ENCODE assay signal across 9 mouse cellular contexts in the genomic region with DNA sequence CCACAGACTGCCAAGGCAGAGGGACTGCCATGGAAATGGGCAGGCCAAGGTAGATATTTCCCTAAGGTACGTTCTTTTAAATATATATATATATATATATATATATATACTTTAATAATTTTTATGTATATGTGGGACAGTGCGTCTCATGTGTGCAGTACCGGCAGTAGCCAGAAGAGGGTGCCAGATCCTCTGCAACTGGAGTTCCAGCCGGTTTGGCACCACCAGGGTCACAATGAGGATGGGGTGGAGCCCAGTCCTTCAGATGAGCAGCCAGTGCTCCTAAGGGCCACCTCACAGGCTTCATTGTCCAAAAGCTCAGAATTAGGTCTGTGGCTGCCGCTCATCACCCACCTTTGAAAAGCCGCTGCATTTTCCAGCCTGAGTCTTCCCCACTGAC. TPM values are rescaled to one million over a fixed set of nuclear protein-coding genes. Genes with fewer than 3 reads are reported as not detected.
DNase-seq lines count a peak whose midpoint lies in the region; ATAC-seq and TF ChIP-seq lines count a peak whose summit lies in the region.
"Had no signal": no experiment of that assay in that cellular context is flagged by ENCODE, and none has a peak within 500 bp of the region (broad histone marks: within the 10 kb centered on the region; RNA-seq: fewer than 3 reads in every experiment).

No protein-coding gene starts in this region.

- peak; percentile 70 for TF ChIP-seq CTCF in liver, postnatal 0 days (IDR thresholded peaks at IDR 0.05; ENCODE audit: low read depth)

- no peak overlapping the region for H3K27ac ChIP-seq in kidney, embryonic 14.5 days (ENCODE audit: low read depth, low read length)
- no peak overlapping the region for H3K27ac ChIP-seq in liver, postnatal 0 days (ENCODE audit: low read depth)

- no peak overlapping the region for H3K4me3 ChIP-seq in kidney, embryonic 14.5 days (ENCODE audit: low read length)
- no peak overlapping the region for H3K4me3 ChIP-seq in liver, postnatal 0 days (ENCODE audit: low read depth, low read length)

- TF ChIP-seq EP300 in liver, postnatal 0 days (IDR thresholded peaks at IDR 0.05; ENCODE audit: low read depth): no peak

- no peaks in the 10 kb centered on the region for H3K4me1 ChIP-seq in kidney, embryonic 14.5 days (ENCODE audit: control insufficient read depth, insufficient read depth, low read length)
- no peaks in the 10 kb centered on the region for H3K4me1 ChIP-seq in liver, postnatal 0 days (ENCODE audit: insufficient read depth)

- H3K4me2 ChIP-seq in kidney, embryonic 14.5 days (replicated peaks; ENCODE audit: low read depth, low read length): no peak overlapping the region
- no peak overlapping the region for H3K4me2 ChIP-seq in liver, postnatal 0 days (ENCODE audit: low read depth, low read length)

- no peaks in the 10 kb centered on the region for H3K9me3 ChIP-seq in kidney, embryonic 14.5 days (ENCODE audit: control insufficient read depth, low read length)
- no peaks in the 10 kb centered on the region for H3K9me3 ChIP-seq in liver, postnatal 0 days (ENCODE audit: low read length)

- no peak overlapping the region for H3K9ac ChIP-seq in kidney, embryonic 14.5 days (ENCODE audit: low read depth, low read length)
- H3K9ac ChIP-seq in liver, postnatal 0 days (replicated peaks): no peak overlapping the region

- 40% methylated on average over 6 of the region's 6 CpGs for WGBS in kidney, embryonic 14.5 days
- 52% methylated on average over 6 of the region's 6 CpGs for WGBS in liver, postnatal 0 days (ENCODE audit: insufficient replicate concordance)

- peak; percentile 57 for DNase-seq in adrenal gland, postnatal 10 days
- DNase-seq in adrenal gland, adult 2 months: no peak
- DNase-seq in kidney, adult 18-20 months: peak; percentile 32
- peak; percentile 6 to 27 for DNase-seq in CD8-positive naive resting alpha-beta T cell, adult 2 months (ENCODE audit: low read depth in 2 of 2, low spot score in 2 of 2)
- DNase-seq in embryo, embryonic 11.5 days (ENCODE audit: low read depth, low spot score): peak; percentile 19
- DNase-seq in liver, postnatal 0 days: peak; percentile 76
- peak; percentile 50 for DNase-seq in testis, postnatal 14 days (ENCODE audit: low spot score)

- no peaks in the 10 kb centered on the region for H3K27me3 ChIP-seq in kidney, embryonic 14.5 days (ENCODE audit: control insufficient read depth, insufficient read depth, low read length)
- H3K27me3 ChIP-seq in liver, postnatal 0 days (ENCODE audit: insufficient read depth, low read length): no peaks in the 10 kb centered on the region

- H3K36me3 ChIP-seq in kidney, embryonic 14.5 days (ENCODE audit: control insufficient read depth, insufficient read depth, low read length): no peaks in the 10 kb centered on the region
- H3K36me3 ChIP-seq in liver, postnatal 0 days (replicated peaks; ENCODE audit: insufficient read depth, low read length): no peaks in the 10 kb centered on the region

- ATAC-seq in kidney, embryonic 14.5 days (ENCODE audit: low FRiP score, low TSS enrichment): no peak
- ATAC-seq in liver, postnatal 0 days: no peak

RNA-seq across cellular contexts. Expression of a gene that starts 6.3 kb away (rescaled TPM):
- total RNA-seq in adrenal gland, postnatal 10 days (2021): not detected
- not detected for total RNA-seq in adrenal gland, adult 2 months (2021)
- not detected in 2 replicates for polyA plus RNA-seq in adrenal gland, adult 2 months (2012; rRNA removed)
- polyA plus RNA-seq in kidney, embryonic 14.5 days (2014; fragmentation: Nextera tagmentation; extraction: Ambion mirVana): not detected in 2 replicates
- polyA plus RNA-seq in liver, postnatal 0 days (2015; fragmentation: Nextera tagmentation; extraction: Ambion mirVana): not detected in 2 replicates
- polyA plus RNA-seq: heart, embryonic 14.5 days had no signal

RNA-seq across cellular contexts. Expression of a gene that starts 25.8 kb away (rescaled TPM):
- 10 to 100 TPM; 27.3 to 31.8 TPM for total RNA-seq in adrenal gland, postnatal 10 days (2021)
- total RNA-seq in adrenal gland, adult 2 months (2021): 10 to 100 TPM; 26.7 to 30.9 TPM
- 150 and 154 TPM in 2 replicates for polyA plus RNA-seq in adrenal gland, adult 2 months (2012; rRNA removed)
- 44.2 and 47.4 TPM in 2 replicates for polyA plus RNA-seq in kidney, embryonic 14.5 days (2014; fragmentation: Nextera tagmentation; extraction: Ambion mirVana)
- polyA plus RNA-seq in liver, postnatal 0 days (2015; fragmentation: Nextera tagmentation; extraction: Ambion mirVana): 8.6 and 9.0 TPM in 2 replicates

RNA-seq across cellular contexts. Expression of a gene that starts 33.0 kb away (rescaled TPM):
- total RNA-seq in adrenal gland, postnatal 10 days (2021): under 1 TPM; 0.21 TPM
- under 1 TPM; 0.10 to 0.14 TPM for total RNA-seq in adrenal gland, adult 2 months (2021)
- 0.12 and 0.25 TPM in 2 replicates for polyA plus RNA-seq in adrenal gland, adult 2 months (2012; rRNA removed)
- polyA plus RNA-seq in kidney, embryonic 14.5 days (2014; fragmentation: Nextera tagmentation; extraction: Ambion mirVana): not detected in 2 replicates
- not detected in 2 replicates for polyA plus RNA-seq in liver, postnatal 0 days (2015; fragmentation: Nextera tagmentation; extraction: Ambion mirVana)
- polyA plus RNA-seq: heart, embryonic 14.5 days had no signal

RNA-seq across cellular contexts. Expression of a gene that starts 47.2 kb away (rescaled TPM):
- 10 to 100 TPM; 16.4 to 19.4 TPM for total RNA-seq in adrenal gland, postnatal 10 days (2021)
- 10 to 100 TPM; 30.3 to 34.7 TPM for total RNA-seq in adrenal gland, adult 2 months (2021)
- 33.5 and 44.3 TPM in 2 replicates for polyA plus RNA-seq in adrenal gland, adult 2 months (2012; rRNA removed)
- polyA plus RNA-seq in kidney, embryonic 14.5 days (2014; fragmentation: Nextera tagmentation; extraction: Ambion mirVana): 34.9 and 43.3 TPM in 2 replicates
- polyA plus RNA-seq in liver, postnatal 0 days (2015; fragmentation: Nextera tagmentation; extraction: Ambion mirVana): 32.7 and 38.8 TPM in 2 replicates

RNA-seq across cellular contexts. Expression of a gene that starts 56.9 kb away (rescaled TPM):
- 1 to 10 TPM; 5.6 to 8.4 TPM for total RNA-seq in adrenal gland, postnatal 10 days (2021)
- 1 to 10 TPM; 2.0 to 6.7 TPM for total RNA-seq in adrenal gland, adult 2 months (2021)
- polyA plus RNA-seq in adrenal gland, adult 2 months (2012; rRNA removed): 4.8 and 9.1 TPM in 2 replicates
- 6.9 and 8.5 TPM in 2 replicates for polyA plus RNA-seq in kidney, embryonic 14.5 days (2014; fragmentation: Nextera tagmentation; extraction: Ambion mirVana)
- polyA plus RNA-seq in liver, postnatal 0 days (2015; fragmentation: Nextera tagmentation; extraction: Ambion mirVana): 0.05 and 0.07 TPM in 2 replicates
